Mouse (Mus musculus) midbrain, embryonic 12.5 days (tissue): ENCODE data around the gene Zdhhc5. TPM values are rescaled to one million over a fixed set of nuclear protein-coding genes. Genes with fewer than 3 reads are reported as not detected.
"Not testable (repeated sequence)": the region's sequence is repeated elsewhere in the genome, so short reads cannot be mapped to it uniquely, and the experiment has no call there.

Experiments used
- ATAC-seq: fragments of 200-750 bp; cut with Nextera tagmentation; 2 replicates; pipeline ENCODE4 v1.8.0; 2017; ENCODE audit warnings: low read depth, moderate TSS enrichment, moderate library complexity; ENCODE audit not compliant: low FRiP score
- H3K27ac ChIP-seq: fragments of 300-500 bp; sonication (generic); replicated peaks from 2 replicates; pipeline ENCODE4 v1.5.1; 2016; ENCODE audit warnings: mild to moderate bottlenecking
- H3K27me3 ChIP-seq: fragments of 300-500 bp; sonication (generic); 2 replicates; pipeline ENCODE4 v1.6.1; 2016; ENCODE audit warnings: mild to moderate bottlenecking
- H3K36me3 ChIP-seq: fragments of 300-500 bp; sonication (generic); 2 replicates; pipeline ENCODE4 v1.6.1; 2016
- H3K4me1 ChIP-seq: fragments of 300-500 bp; sonication (generic); 2 replicates; pipeline ENCODE4 v1.6.1; 2016
- H3K4me2 ChIP-seq: fragments of 300-500 bp; sonication (generic); replicated peaks from 2 replicates; pipeline ENCODE4 v1.6.1; 2016; ENCODE audit warnings: mild to moderate bottlenecking, moderate library complexity
- H3K4me3 ChIP-seq: fragments of 300-500 bp; sonication (generic); 2 replicates; pipeline ENCODE4 v1.5.1; 2016; ENCODE audit warnings: mild to moderate bottlenecking
- H3K9ac ChIP-seq: fragments of 300-500 bp; sonication (generic); replicated peaks from 2 replicates; pipeline ENCODE4 v1.6.1; 2016; ENCODE audit warnings: mild to moderate bottlenecking, moderate library complexity
- H3K9me3 ChIP-seq: fragments of 300-500 bp; sonication (generic); 2 replicates; pipeline ENCODE4 v1.6.1; 2016; ENCODE audit warnings: mild to moderate bottlenecking
- WGBS: fragments of 180-500 bp; shearing (Covaris S2); methylation state at CpG from one replicate; pipeline ENCODE4 v1.1.7; 2016; 5-methylcytosine and 5-hydroxymethylcytosine counted together
- polyA plus RNA-seq: library from polyadenylated mRNA; unstranded; fragments of >200 nt; fragmentation: Nextera tagmentation; extraction: Ambion mirVana; gene quantifications from 2 replicates; pipeline ENCODE4 v1.2.1, GENCODE M21; 2016

Gene Zdhhc5
- polyA plus RNA-seq, 1 experiment from 2014 or later: 28.1 TPM

DNA sequence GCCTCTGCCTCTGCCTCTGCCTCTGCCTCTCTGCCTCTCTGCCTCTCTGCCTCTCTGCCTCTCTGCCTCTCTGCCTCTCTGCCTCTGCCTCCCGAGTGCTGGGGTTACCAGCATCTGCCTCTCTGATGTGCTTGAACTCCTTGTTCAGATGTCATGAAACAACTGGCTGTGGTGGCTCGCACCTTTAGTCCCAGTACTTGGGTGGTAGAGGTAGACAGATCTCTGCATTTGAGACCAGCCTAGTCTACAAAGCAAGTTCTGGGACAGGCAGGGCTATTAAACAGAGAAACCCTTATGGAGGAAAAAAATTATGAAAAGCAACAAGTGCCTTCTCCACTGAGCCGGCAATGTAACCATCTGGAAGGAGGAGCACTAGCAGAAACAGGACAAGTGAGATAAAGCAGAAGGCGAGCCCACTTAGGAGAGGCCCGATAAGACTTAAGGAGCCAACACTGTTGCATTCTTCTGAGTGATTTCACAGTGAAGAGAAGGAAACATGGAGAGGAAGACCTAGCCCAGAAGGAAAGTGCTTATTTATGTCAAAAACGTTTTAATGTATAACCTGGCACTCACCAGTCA lies 32.3 kb downstream of the Zdhhc5 start:
- 88% methylated on average over 6 of the region's 6 CpGs for WGBS
- Histone ChIP-seq H3K9me3 (no peaks in the 10 kb centered on the region), H3K4me2 (no peak overlapping the region), H3K4me3 (no peak overlapping the region), H3K27me3 (no peaks in the 10 kb centered on the region), H3K9ac (no peak overlapping the region), H3K4me1 (peaks cover 11% of the 10 kb centered on the region), H3K27ac (no peak overlapping the region), H3K36me3 (peaks cover 41% of the 10 kb centered on the region)
- no peak for ATAC-seq

DNA sequence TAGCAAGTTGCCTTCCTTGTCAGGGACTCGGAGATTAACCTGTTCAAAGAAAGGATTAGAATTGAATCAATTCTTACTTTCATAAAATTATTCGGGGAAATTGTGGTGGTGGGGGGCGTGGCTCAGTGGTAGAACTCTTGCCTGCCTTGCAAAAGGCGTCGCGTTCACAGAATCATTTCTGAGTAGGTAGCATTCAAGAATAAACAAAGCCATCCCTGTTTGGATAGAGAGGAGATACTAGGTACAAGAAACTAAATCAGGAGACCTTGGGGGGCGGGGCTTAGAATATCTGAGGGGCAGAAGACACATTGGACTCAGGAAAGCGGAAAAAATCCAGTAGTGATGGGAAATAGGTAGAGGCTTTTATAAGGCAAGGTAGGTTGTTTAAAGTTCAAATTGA lies 36.0 kb downstream of the Zdhhc5 start, which contains the start of gene Tmx2:
Gene Tmx2 (minus strand): TSS at position 125 of the 400 bp plus-strand sequence.
- peak within 1 kb of the TSS; percentile 86 for H3K9ac ChIP-seq
- H3K27me3 ChIP-seq: no peaks in the 10 kb centered on the region
- ATAC-seq: no peak
- WGBS: 19% methylated on average over 8 of the region's 8 CpGs
- H3K4me2 ChIP-seq: peak within 1 kb of the TSS; percentile 87
- peak within 1 kb of the TSS; percentile 98 for H3K4me3 ChIP-seq
- H3K27ac ChIP-seq: peak within 1 kb of the TSS; percentile 56
- peaks cover 26% of the 10 kb centered on the region for H3K36me3 ChIP-seq
- H3K4me1 ChIP-seq: peaks cover 17% of the 10 kb centered on the region
- H3K9me3 ChIP-seq: no peaks in the 10 kb centered on the region

DNA sequence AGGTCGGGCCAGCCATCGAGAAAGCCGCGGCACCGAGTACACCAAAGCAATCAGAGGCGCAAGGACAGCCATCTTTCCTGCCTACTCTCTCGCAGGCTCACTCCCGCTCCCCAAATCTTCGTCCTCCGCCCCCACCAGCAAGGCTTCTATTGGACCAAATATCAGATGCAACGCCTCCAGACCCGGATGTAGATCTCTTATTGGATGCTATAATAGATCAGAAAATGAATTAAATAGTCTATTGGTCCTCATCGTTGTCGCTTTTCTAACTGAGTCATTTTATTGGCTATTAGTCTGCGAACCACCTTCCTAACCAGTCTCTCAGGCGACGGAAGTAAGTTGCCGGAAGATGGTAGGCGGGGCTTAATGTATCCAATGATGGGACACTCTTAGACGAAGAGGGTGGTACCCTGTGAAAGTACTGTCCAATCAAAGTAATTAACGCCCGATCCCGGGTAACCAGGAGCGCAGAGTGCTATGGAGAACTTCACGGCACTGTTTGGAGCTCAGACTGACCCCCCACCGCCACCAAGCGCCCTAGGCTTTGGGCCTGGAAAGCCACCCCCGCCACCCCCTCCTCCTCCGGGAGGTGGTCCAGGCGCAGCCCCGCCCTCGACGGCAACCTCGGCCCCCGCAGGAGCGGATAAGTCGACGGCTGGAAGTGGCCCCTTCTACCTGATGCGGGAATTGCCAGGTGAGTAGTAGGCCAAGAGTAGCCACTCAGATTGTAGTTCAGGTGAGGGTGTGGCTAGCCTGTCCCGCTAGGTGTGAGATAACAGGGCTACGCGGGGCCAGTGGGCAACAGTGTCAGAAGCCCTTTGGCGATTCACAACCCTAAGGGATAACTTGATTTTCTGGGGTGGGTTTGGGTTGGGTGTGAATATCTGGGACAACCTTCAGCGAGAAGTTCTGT lies 36.8 kb downstream of the Zdhhc5 start, which contains the start of the genes Gm28635 and Med19:
Gene Gm28635 (minus strand): TSS at position 74 of the 913 bp plus-strand sequence.
Gene Med19 (plus strand): TSS at position 435 of the 913 bp plus-strand sequence.
- H3K4me3 ChIP-seq: peak within 1 kb of the TSS; percentile 98
- H3K9ac ChIP-seq: peak within 1 kb of the TSS; percentile 86
- H3K27me3 ChIP-seq: no peaks in the 10 kb centered on the region
- peaks cover 31% of the 10 kb centered on the region for H3K36me3 ChIP-seq
- H3K27ac ChIP-seq: peak within 1 kb of the TSS; percentile 61
- peak; percentile 100 for ATAC-seq
- no peaks in the 10 kb centered on the region for H3K9me3 ChIP-seq
- H3K4me2 ChIP-seq: peak within 1 kb of the TSS; percentile 87
- WGBS: under 1% methylated on average over 44 of the region's 44 CpGs
- H3K4me1 ChIP-seq: peaks cover 17% of the 10 kb centered on the region

DNA sequence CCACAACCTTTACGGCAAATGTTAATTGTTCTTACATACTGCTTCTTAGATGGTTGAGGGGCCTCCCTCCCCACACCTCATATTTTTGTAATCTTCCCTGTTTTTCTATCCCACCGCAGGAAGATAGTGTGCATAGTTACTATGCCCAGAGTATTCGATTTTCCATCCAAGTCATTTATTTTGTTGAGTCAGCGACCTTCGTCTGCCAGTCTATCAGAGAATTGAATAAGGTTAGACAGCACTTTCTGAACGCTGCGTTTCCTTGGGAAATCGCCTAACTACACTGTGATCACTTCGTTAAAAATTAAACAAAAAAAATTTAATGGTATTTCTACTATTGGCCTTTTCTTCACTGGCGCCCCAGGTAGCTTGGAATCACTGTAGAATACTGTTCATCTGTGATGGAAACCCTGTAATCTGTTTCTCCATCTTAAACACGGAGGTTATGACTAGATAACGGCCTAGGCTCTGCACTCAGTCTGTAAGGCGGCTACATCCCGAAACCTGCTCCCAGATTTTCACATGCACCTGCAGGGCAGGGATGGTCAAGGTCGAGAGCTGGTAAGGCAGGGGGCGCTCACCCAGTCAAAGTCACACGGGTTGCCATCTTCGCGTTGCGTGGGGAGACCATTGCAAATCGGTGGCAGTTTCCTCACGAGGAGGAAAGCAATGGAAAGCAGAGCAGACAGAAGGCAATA lies 37.6 kb downstream of the Zdhhc5 start:
- H3K9ac ChIP-seq: peak overlapping the region; percentile 65
- peak overlapping the region; percentile 65 for H3K4me2 ChIP-seq
- peak overlapping the region; percentile 98 for H3K4me3 ChIP-seq
- H3K27ac ChIP-seq: peak overlapping the region; percentile 61; the same call in 1 of the 2 replicates
- peaks cover 17% of the 10 kb centered on the region for H3K4me1 ChIP-seq
- WGBS: 11% methylated on average over 22 of the region's 22 CpGs
- H3K9me3 ChIP-seq: no peaks in the 10 kb centered on the region
- peak; percentile 53 for ATAC-seq
- H3K36me3 ChIP-seq: peaks cover 39% of the 10 kb centered on the region
- H3K27me3 ChIP-seq: no peaks in the 10 kb centered on the region

DNA sequence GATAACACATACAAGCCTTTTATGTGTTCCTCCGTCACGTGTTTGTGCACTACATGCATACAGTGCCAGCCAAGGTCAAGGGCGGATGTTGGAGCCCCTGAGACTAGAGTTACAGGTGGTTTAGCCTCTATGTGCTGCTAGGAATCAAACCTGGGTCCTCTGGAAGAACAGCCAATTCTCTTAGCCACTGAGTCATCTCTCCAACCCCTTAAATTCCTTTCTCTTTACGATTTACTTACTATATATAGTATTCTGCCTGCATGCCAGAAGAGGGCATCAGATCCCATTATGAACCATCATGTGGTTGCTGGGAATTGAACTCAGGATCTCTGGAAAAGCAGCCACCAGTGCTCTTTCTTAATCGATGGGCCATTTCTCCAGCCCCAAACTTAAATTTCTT lies 43.4 kb downstream of the Zdhhc5 start:
- not testable (repeated sequence) for H3K27me3 ChIP-seq, ATAC-seq, H3K4me3 ChIP-seq, H3K9ac ChIP-seq, H3K9me3 ChIP-seq, H3K27ac ChIP-seq
- Histone ChIP-seq H3K36me3 (peaks cover 45% of the 10 kb centered on the region), H3K4me2 (peak overlapping the region; percentile 71; the same call in 1 of the 2 replicates), H3K4me1 (peaks cover 11% of the 10 kb centered on the region)
- 82% methylated on average over 4 of the region's 5 CpGs for WGBS

DNA sequence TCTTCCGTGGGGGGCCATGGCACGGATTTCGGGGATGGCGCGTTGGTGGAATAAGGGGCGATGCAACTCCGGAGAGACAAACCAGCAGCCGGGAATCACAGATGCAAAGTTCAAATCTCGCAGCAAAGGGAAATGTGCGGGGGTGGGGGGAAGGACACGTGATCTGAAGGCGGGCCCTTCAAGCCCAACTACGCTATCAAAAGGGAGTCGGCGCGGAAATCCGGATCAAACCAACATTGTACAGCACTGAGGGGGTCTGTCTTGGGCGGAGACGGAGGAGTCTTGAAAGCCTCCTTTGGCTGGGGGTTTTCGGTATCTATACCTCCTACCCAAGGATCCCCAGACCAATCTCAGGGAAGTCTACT lies 44.4 kb downstream of the Zdhhc5 start, which contains the start of gene Selenoh:
Gene Selenoh (minus strand): TSS at position 202 of the 365 bp plus-strand sequence.
- Histone ChIP-seq H3K9me3 (no peaks in the 10 kb centered on the region), H3K27ac (peak within 1 kb of the TSS; percentile 93), H3K4me3 (peak within 1 kb of the TSS; percentile 78), H3K27me3 (no peaks in the 10 kb centered on the region), H3K9ac (peak within 1 kb of the TSS; percentile 85), H3K4me2 (peak within 1 kb of the TSS; percentile 71), H3K4me1 (peaks cover 11% of the 10 kb centered on the region), H3K36me3 (peaks cover 40% of the 10 kb centered on the region)
- peak; percentile 97 for ATAC-seq
- 1% methylated on average over 20 of the region's 20 CpGs for WGBS

DNA sequence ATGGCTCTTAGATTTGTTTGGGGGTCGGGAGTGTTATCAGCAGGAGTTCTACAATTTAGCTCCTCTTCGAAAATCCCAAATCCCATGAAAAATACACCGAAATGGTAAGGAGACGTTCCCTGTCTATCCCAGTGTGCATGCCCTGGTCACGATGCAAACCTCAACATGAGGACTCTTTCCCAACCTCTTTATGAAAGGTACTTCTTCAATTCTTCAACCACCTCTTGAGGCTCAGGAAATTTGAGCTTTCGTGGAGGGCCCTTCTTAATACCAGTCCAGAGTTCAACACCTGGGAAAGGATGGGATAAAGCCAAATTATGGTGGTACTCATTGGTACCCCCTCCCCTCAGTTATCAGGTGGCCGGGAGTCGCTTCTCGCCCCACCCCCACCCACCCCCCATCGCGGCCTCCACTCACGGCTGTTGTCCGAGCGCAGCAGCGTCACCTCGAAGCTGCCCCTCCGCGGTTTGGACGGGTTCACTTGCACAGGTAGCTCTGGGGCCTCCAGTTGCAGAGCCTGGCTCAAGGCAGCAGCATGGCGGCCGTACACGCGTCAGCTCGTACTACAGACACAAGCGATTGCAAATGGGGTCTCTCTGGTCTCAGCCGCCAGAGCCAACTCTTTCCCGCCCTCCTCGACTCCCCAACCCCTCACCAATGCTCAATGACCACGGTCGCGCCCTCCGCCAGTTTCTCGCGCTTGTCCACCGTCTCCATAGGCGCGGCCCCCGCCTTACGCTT lies 45.0 kb downstream of the Zdhhc5 start:
- Histone ChIP-seq H3K4me3 (peak overlapping the region; percentile 78), H3K36me3 (peaks cover 35% of the 10 kb centered on the region), H3K27me3 (no peaks in the 10 kb centered on the region), H3K9ac (peak overlapping the region; percentile 85), H3K27ac (peak overlapping the region; percentile 93), H3K4me2 (peak overlapping the region; percentile 71), H3K4me1 (peaks cover 11% of the 10 kb centered on the region), H3K9me3 (no peaks in the 10 kb centered on the region)
- WGBS: 4% methylated on average over 39 of the region's 39 CpGs
- ATAC-seq: peak; percentile 84

DNA sequence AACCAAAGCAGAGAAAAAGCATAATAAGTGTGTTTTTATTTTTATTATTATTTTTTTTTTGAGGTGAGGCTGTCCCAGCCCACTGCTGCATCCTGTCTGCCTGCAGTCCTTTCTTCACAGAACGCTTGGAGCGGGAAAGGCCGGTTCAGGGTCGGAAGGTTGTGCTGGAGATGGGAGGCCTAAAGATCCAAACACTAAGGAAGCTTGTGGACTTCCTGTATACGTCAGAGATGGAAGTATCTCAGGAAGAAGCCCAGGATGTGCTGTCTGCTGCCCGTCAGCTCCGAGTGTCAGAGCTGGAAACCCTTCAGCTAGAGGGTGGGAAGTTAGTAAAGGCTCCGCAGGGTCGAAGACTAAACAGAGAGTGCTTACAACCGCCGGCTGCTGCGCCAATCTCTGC lies 48.9 kb downstream of the Zdhhc5 start:
- Histone ChIP-seq H3K27ac (no peak overlapping the region), H3K27me3 (no peaks in the 10 kb centered on the region), H3K4me2 (no peak overlapping the region), H3K36me3 (peaks cover 10% of the 10 kb centered on the region; the same call in 1 of the 2 replicates), H3K9ac (no peak overlapping the region), H3K4me1 (peaks cover 11% of the 10 kb centered on the region), H3K9me3 (0 out of 2 replicates have a peak, but pooled peaks cover 3% of the 10 kb centered on the region), H3K4me3 (no peak overlapping the region)
- WGBS: 69% methylated on average over 12 of the region's 12 CpGs
- ATAC-seq: no peak

DNA sequence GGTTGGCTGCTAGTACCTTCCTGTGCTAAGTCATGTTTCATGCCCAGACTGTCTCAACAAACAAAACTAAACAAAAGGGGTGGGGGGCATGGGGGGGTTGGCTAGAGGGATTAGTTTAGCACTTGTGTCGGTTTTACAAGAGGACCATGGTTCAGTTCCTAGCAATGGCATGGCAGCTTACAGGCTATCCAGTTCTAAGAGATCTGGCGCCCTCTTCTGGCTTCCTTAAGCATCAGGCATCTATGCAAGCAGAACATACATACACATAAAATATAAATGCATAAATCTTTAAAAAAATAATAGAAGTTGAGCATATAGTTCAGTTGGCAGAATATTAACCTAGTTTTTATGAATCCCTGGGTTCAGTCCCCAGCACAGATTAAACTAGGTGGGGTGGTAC lies 52.1 kb downstream of the Zdhhc5 start:
- Histone ChIP-seq H3K27me3 (no peaks in the 10 kb centered on the region), H3K36me3 (no peaks in the 10 kb centered on the region), H3K4me1 (no peaks in the 10 kb centered on the region), H3K4me2 (no peak overlapping the region), H3K9ac (no peak overlapping the region), H3K27ac (no peak overlapping the region), H3K4me3 (no peak overlapping the region), H3K9me3 (0 out of 2 replicates have a peak, but pooled peaks cover 3% of the 10 kb centered on the region)
- 22% methylated on average over 2 of the region's 2 CpGs for WGBS
- peak; percentile 42; the same call in 1 of the 2 replicates for ATAC-seq

DNA sequence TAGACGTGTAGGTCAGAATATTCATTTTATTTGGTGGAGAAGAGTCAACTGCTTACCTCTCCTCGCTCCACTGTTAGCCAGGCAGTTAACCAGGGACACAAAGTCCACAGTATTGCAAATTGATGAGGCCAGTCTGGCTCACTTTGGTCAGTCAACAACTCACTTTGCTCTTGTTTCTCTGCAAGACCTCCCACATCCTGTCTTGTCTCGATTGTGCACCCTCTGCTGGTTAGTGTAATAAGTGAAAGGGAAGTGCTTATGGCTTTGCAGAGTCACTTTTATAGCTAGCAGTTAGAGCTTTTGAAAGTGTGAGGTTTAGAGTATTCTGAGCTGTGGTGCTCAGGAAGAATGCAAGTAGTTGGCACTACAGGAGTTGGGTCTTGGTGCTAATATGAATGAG lies 54.7 kb downstream of the Zdhhc5 start:
- Histone ChIP-seq H3K4me1 (no peaks in the 10 kb centered on the region), H3K9ac (no peak overlapping the region), H3K36me3 (no peaks in the 10 kb centered on the region), H3K4me3 (no peak overlapping the region), H3K4me2 (no peak overlapping the region), H3K27ac (no peak overlapping the region), H3K27me3 (no peaks in the 10 kb centered on the region), H3K9me3 (0 out of 2 replicates have a peak, but pooled peaks cover 3% of the 10 kb centered on the region)
- WGBS: 73% methylated on average over 3 of the region's 3 CpGs
- ATAC-seq: no peak

DNA sequence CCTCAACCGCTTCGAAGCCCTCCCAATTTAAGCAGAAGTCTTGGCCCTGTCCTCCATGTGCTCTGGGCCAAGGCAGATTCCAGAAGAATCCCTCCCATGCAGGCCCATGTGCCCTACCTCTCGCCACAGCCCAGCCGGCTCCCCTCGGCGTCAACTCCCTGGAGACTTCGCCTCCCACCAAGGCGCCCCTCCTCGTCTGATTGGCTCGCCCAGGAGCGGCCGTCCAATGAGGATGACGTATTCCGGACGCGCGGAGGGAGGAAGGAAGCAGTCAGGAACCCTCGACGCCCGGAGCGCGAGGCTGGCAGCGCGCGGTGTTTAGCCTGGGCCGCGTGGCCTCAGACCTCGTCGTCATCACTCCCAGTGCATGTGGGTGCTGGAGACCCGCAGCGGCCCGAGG lies 56.2 kb downstream of the Zdhhc5 start, which contains the start of gene Btbd18:
Gene Btbd18 (plus strand): TSS at position 274 of the 400 bp plus-strand sequence.
- Histone ChIP-seq H3K4me2 (no peak within 1 kb of the TSS), H3K4me3 (no peak within 1 kb of the TSS), H3K36me3 (no peaks in the 10 kb centered on the region), H3K4me1 (no peaks in the 10 kb centered on the region), H3K9me3 (0 out of 2 replicates have a peak, but pooled peaks cover 3% of the 10 kb centered on the region), H3K27me3 (no peaks in the 10 kb centered on the region), H3K27ac (no peak within 1 kb of the TSS), H3K9ac (no peak within 1 kb of the TSS)
- 92% methylated on average over 32 of the region's 32 CpGs for WGBS
- ATAC-seq: 0 out of 2 replicates have a peak, but pooled peaks have one; percentile 30
